ENCODE assay signal across 19 mouse cellular contexts in the genomic region with DNA sequence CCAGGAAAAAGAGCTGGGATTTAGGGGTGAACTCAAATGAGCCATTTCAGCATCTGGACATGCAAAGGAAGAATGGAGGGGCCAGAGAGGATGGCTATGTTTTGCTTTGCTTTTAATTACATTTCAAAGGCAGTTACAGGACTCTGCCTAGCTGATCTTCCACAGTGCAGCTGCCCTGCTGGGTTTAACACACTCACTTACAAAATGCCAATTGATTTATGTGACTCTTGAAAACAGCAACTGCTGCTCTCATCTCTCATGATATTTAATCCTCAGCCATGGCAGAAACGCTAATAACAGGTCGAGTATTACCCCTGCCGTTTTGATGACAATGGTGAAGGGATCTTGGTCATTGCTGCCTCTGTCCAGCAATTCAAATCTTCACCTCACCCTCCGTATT.
DNase-seq lines count a peak whose midpoint lies in the region; ATAC-seq and TF ChIP-seq lines count a peak whose summit lies in the region.
"Had no signal": no experiment of that assay in that cellular context is flagged by ENCODE, and none has a peak within 500 bp of the region (broad histone marks: within the 10 kb centered on the region; RNA-seq: fewer than 3 reads in every experiment).

No protein-coding gene starts in this region.

- DNase-seq in embryonic facial prominence, embryonic 14.5 days (ENCODE audit: low spot score), result peak; percentile 30
- DNase-seq in embryonic facial prominence, embryonic 10.5 days (ENCODE audit: low spot score), result no peak
- peak; percentile 31 for DNase-seq in limb, embryonic 14.5 days (ENCODE audit: low spot score)
- DNase-seq in spleen, postnatal 10 days (ENCODE audit: low spot score in 2 of 2), result no peak
- DNase-seq: adrenal gland, adult 2 months; adrenal gland, postnatal 25 days; cerebellum, adult 8-10 months; gastrocnemius, postnatal 14 days; heart, adult 2 months had no signal

- no peak overlapping the region for H3K9ac ChIP-seq in embryonic facial prominence, embryonic 14.5 days (ENCODE audit: low read depth, low read length)
- H3K9ac ChIP-seq in neural tube, embryonic 13.5 days, result no peak overlapping the region
- no peak overlapping the region for H3K9ac ChIP-seq in neural tube, embryonic 15.5 days (replicated peaks)
- H3K9ac ChIP-seq in limb, embryonic 14.5 days (ENCODE audit: low read depth, low read length, severe bottlenecking), result no peak overlapping the region
- H3K9ac ChIP-seq in heart, embryonic 12.5 days, result no peak overlapping the region
- H3K9ac ChIP-seq: embryonic facial prominence, embryonic 12.5 days; forebrain, embryonic 13.5 days; hindbrain, embryonic 14.5 days had no signal

- no peak for TF ChIP-seq POLR2A in limb, embryonic 14.5 days (IDR thresholded peaks at IDR 0.05; ENCODE audit: borderline replicate concordance, extremely low read depth, insufficient read depth, insufficient read length)

- H3K4me1 ChIP-seq in embryonic facial prominence, embryonic 14.5 days (ENCODE audit: control insufficient read depth, insufficient read depth, low read length), result no peaks in the 10 kb centered on the region
- no peaks in the 10 kb centered on the region for H3K4me1 ChIP-seq in embryonic facial prominence, embryonic 10.5 days
- peaks cover 12% of the 10 kb centered on the region for H3K4me1 ChIP-seq in neural tube, embryonic 13.5 days (replicated peaks)
- H3K4me1 ChIP-seq in neural tube, embryonic 15.5 days, result no peaks in the 10 kb centered on the region; the same call in 1 of the 2 replicates
- no peaks in the 10 kb centered on the region for H3K4me1 ChIP-seq in limb, embryonic 14.5 days (ENCODE audit: control insufficient read depth, insufficient read depth, low read length)
- peaks cover 5% of the 10 kb centered on the region; the same call in 1 of the 2 replicates for H3K4me1 ChIP-seq in heart, embryonic 12.5 days (replicated peaks)
- H3K4me1 ChIP-seq: embryonic facial prominence, embryonic 12.5 days; forebrain, embryonic 13.5 days; hindbrain, embryonic 10.5 days had no signal

- H3K9me3 ChIP-seq in embryonic facial prominence, embryonic 14.5 days (ENCODE audit: control insufficient read depth, low read length), result no peaks in the 10 kb centered on the region
- H3K9me3 ChIP-seq in embryonic facial prominence, embryonic 10.5 days, result no peaks in the 10 kb centered on the region
- H3K9me3 ChIP-seq in neural tube, embryonic 13.5 days, result no peaks in the 10 kb centered on the region
- no peaks in the 10 kb centered on the region for H3K9me3 ChIP-seq in neural tube, embryonic 15.5 days (replicated peaks)
- H3K9me3 ChIP-seq in limb, embryonic 14.5 days (ENCODE audit: control insufficient read depth, low read length), result no peaks in the 10 kb centered on the region
- H3K9me3 ChIP-seq in heart, embryonic 12.5 days (replicated peaks), result no peaks in the 10 kb centered on the region
- H3K9me3 ChIP-seq: embryonic facial prominence, embryonic 12.5 days; forebrain, embryonic 13.5 days; hindbrain, embryonic 10.5 days had no signal

- H3K36me3 ChIP-seq in embryonic facial prominence, embryonic 14.5 days (ENCODE audit: control insufficient read depth, insufficient read depth, low read length), result no peaks in the 10 kb centered on the region
- H3K36me3 ChIP-seq in embryonic facial prominence, embryonic 10.5 days (replicated peaks), result no peaks in the 10 kb centered on the region
- no peaks in the 10 kb centered on the region for H3K36me3 ChIP-seq in neural tube, embryonic 13.5 days
- no peaks in the 10 kb centered on the region for H3K36me3 ChIP-seq in neural tube, embryonic 15.5 days
- no peaks in the 10 kb centered on the region for H3K36me3 ChIP-seq in limb, embryonic 14.5 days (ENCODE audit: control insufficient read depth, insufficient read depth, low read length)
- no peaks in the 10 kb centered on the region for H3K36me3 ChIP-seq in heart, embryonic 12.5 days
- H3K36me3 ChIP-seq: embryonic facial prominence, embryonic 12.5 days; hindbrain, embryonic 10.5 days had no signal

- H3K4me2 ChIP-seq in embryonic facial prominence, embryonic 14.5 days (ENCODE audit: low read depth, low read length), result no peak overlapping the region
- H3K4me2 ChIP-seq in neural tube, embryonic 13.5 days, result no peak overlapping the region
- H3K4me2 ChIP-seq in neural tube, embryonic 15.5 days, result no peak overlapping the region
- no peak overlapping the region for H3K4me2 ChIP-seq in limb, embryonic 14.5 days (replicated peaks; ENCODE audit: low read depth, low read length, severe bottlenecking)
- H3K4me2 ChIP-seq in heart, embryonic 12.5 days, result no peak overlapping the region
- H3K4me2 ChIP-seq: embryonic facial prominence, embryonic 12.5 days; forebrain, embryonic 13.5 days; heart, embryonic 11.5 days; hindbrain, embryonic 14.5 days had no signal

- ATAC-seq in embryonic facial prominence, embryonic 14.5 days (ENCODE audit: low read depth), result peak; percentile 33; the same call in 1 of the 2 replicates
- no peak for ATAC-seq in neural tube, embryonic 13.5 days (ENCODE audit: low read depth)
- ATAC-seq in neural tube, embryonic 15.5 days (ENCODE audit: low FRiP score), result no peak
- peak; percentile 57 for ATAC-seq in limb, embryonic 14.5 days (ENCODE audit: low FRiP score, low read depth)
- ATAC-seq in heart, embryonic 12.5 days (ENCODE audit: insufficient number of reproducible peaks, low FRiP score), result no peak
- ATAC-seq: forebrain, embryonic 13.5 days; intestine, embryonic 16.5 days had no signal

- H3K27me3 ChIP-seq in embryonic facial prominence, embryonic 14.5 days (replicated peaks; ENCODE audit: control insufficient read depth, insufficient read depth, low read length), result no peaks in the 10 kb centered on the region
- no peaks in the 10 kb centered on the region for H3K27me3 ChIP-seq in embryonic facial prominence, embryonic 10.5 days (replicated peaks; ENCODE audit: low read depth, poor library complexity, severe bottlenecking)
- no peaks in the 10 kb centered on the region for H3K27me3 ChIP-seq in neural tube, embryonic 13.5 days
- no peaks in the 10 kb centered on the region for H3K27me3 ChIP-seq in neural tube, embryonic 15.5 days (replicated peaks)
- H3K27me3 ChIP-seq in limb, embryonic 14.5 days (ENCODE audit: control insufficient read depth, insufficient read depth, low read length), result no peaks in the 10 kb centered on the region
- H3K27me3 ChIP-seq in heart, embryonic 12.5 days (replicated peaks), result no peaks in the 10 kb centered on the region
- H3K27me3 ChIP-seq: CH12.LX; embryonic facial prominence, embryonic 12.5 days; forebrain, embryonic 13.5 days had no signal

- H3K27ac ChIP-seq in embryonic facial prominence, embryonic 14.5 days (replicated peaks; ENCODE audit: low read depth, low read length), result no peak overlapping the region
- H3K27ac ChIP-seq in embryonic facial prominence, embryonic 10.5 days (replicated peaks), result no peak overlapping the region
- H3K27ac ChIP-seq in neural tube, embryonic 13.5 days (replicated peaks), result peak overlapping the region; percentile 18; the same call in 1 of the 2 replicates
- no peak overlapping the region for H3K27ac ChIP-seq in neural tube, embryonic 15.5 days (replicated peaks)
- no peak overlapping the region for H3K27ac ChIP-seq in limb, embryonic 14.5 days (replicated peaks; ENCODE audit: low read depth, low read length)
- H3K27ac ChIP-seq in heart, embryonic 12.5 days (ENCODE audit: poor library complexity, severe bottlenecking), result no peak overlapping the region
- H3K27ac ChIP-seq: embryonic facial prominence, embryonic 12.5 days; forebrain, embryonic 13.5 days; heart, adult 2 months; hindbrain, embryonic 10.5 days; hindbrain, embryonic 14.5 days had no signal

- H3K4me3 ChIP-seq in embryonic facial prominence, embryonic 14.5 days (ENCODE audit: low read depth, low read length), result no peak overlapping the region
- no peak overlapping the region for H3K4me3 ChIP-seq in embryonic facial prominence, embryonic 10.5 days
- H3K4me3 ChIP-seq in neural tube, embryonic 13.5 days, result no peak overlapping the region
- no peak overlapping the region for H3K4me3 ChIP-seq in neural tube, embryonic 15.5 days (replicated peaks)
- H3K4me3 ChIP-seq in limb, embryonic 14.5 days (replicated peaks; ENCODE audit: low read length), result no peak overlapping the region
- no peak overlapping the region for H3K4me3 ChIP-seq in heart, embryonic 12.5 days
- H3K4me3 ChIP-seq: embryonic facial prominence, embryonic 12.5 days; forebrain, embryonic 13.5 days; heart, adult 2 months; hindbrain, embryonic 10.5 days had no signal

- 50% methylated on average over 4 of the region's 4 CpGs for WGBS in embryonic facial prominence, embryonic 14.5 days
- 86% methylated on average over 4 of the region's 4 CpGs for WGBS in embryonic facial prominence, embryonic 10.5 days
- whole genome bisulfite sequencing in neural tube, embryonic 13.5 days, result 44% methylated on average over 4 of the region's 4 CpGs
- 40% methylated on average over 4 of the region's 4 CpGs for WGBS in neural tube, embryonic 15.5 days
- 38% methylated on average over 4 of the region's 4 CpGs for WGBS in limb, embryonic 14.5 days
- 69% methylated on average over 4 of the region's 4 CpGs for WGBS in heart, embryonic 12.5 days

Comparison
In these comparisons a context has a peak if more than half of its experiments do, and no peak if none do; other contexts are left out.
1. DNase-seq: peak in embryonic facial prominence, embryonic 14.5 days (single experiment) and limb, embryonic 14.5 days (single experiment); none in embryonic facial prominence, embryonic 10.5 days (single experiment) and spleen, postnatal 10 days (0 of 2).
2. ATAC-seq: peak in embryonic facial prominence, embryonic 14.5 days (single experiment) and limb, embryonic 14.5 days (single experiment); none in neural tube, embryonic 13.5 days (single experiment), neural tube, embryonic 15.5 days (single experiment) and heart, embryonic 12.5 days (single experiment).